Mouse (Mus musculus): ENCODE measurements around the gene Slitrk4.

Gene Slitrk4

DNA sequence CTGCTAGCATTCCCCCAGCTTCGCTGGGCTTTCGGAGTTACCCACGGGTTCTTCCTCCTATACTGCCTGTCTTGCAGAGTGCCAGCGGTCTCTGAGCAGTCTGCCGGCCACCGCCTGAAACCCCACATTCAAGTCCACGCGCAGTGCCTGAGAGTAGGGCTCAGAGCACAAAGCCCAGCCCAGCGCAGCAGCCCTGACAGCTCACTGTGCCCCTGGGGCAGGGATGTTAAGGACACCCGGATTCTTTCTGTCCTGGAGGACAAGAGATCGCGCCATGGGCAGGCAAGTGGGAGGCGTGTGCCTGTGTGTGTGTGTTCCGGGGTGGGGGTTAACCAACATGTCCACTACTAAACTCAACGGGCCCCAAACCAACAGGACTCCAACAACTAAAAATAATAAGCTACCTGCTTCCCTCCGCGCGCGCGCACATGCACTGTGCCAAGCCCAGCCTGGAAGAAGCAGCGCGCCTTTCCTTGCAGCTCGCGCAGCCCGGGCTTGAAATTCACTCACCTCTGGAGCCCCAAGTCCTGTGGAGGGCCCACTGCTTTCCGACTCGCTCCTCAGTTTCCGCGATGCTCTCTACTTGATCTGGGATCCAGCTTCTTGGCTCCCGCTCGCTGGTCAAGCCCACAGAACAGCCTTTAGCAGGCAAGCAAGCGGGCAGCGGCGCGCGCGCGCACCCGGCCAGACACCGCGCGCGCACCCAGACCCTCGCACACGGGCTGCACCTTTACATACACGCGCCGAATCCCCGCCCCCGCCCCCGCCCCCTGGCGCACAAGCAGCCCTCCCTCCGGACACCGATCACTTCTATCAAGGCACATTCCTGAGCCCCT is at the start of gene Slitrk4:
Slitrk4 (minus strand) TSS at position 707 of the 836 bp plus-strand sequence.
- in situ Hi-C loops (cut with MboI; ENCODE audit: unreplicated experiment in 2 of 2), result no loop called here

GRCm38 (mm10) chrX:64319501-64319900 is 42.7 kb upstream of the Slitrk4 start:
- in situ Hi-C loops (cut with MboI; ENCODE audit: unreplicated experiment in 2 of 2), result no loop called here

GRCm38 (mm10) chrX:64277991-64278301 is 1.1 kb upstream of the Slitrk4 start:
- in situ Hi-C loops (cut with MboI; ENCODE audit: unreplicated experiment in 2 of 2), result no loop called here

GRCm38 (mm10) chrX:64277126-64277990 is 562 bp upstream of the Slitrk4 start:
- in situ Hi-C loops (cut with MboI; ENCODE audit: unreplicated experiment in 2 of 2), result no loop called here

DNA sequence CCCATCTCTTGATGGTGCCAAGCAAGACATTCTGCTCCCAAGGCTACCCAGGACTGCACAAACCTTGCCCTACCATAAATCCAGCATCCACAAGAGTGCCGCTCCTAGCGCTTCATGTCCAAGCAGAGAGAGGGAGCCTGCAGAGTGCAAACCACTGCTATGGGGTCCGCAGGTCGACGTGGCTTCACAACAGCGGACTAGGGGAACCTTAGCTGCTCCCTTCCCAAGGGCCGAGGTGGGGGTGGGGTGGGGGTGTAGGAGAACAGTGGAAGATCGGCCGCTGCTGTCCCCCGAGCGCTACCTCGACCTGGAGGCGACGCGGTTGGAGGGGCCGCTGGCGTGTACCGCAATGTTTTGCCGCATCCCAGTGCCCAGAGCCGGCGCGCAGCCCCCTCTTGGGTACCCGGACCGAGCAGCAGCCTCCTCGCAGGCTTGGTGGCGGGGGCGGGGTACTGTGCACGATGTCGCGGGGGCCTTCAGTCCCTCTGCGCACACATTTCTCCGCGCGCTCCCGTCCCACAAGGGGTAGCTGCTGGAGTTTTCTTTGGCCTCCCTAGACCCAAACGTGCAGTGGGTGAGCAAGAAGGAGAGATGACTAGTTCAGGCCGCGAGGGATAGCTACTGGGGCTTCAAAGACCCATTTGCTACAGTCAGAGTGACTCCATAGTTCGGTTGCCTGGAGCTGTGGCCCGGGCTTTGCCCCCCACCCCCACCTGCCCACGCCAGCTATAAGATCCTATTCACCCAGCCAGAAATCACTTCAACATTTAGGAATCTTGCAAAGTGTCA is 1.1 kb downstream of the Slitrk4 start:
- in situ Hi-C loops (cut with MboI; ENCODE audit: unreplicated experiment in 2 of 2), result no loop called here

- in situ Hi-C loops (cut with MboI; ENCODE audit: unreplicated experiment in 2 of 2), result no loop called here
Measured at GRCm38 (mm10) chrX:64263481-64263880, 13.3 kb downstream of the Slitrk4 start.
